Mouse (Mus musculus): Measurements from ENCODE around the gene Phldb1.
"Not testable (repeated sequence)": the region's sequence is repeated elsewhere in the genome, so short reads cannot be mapped to it uniquely, and the experiment has no call there.

Gene Phldb1

DNA sequence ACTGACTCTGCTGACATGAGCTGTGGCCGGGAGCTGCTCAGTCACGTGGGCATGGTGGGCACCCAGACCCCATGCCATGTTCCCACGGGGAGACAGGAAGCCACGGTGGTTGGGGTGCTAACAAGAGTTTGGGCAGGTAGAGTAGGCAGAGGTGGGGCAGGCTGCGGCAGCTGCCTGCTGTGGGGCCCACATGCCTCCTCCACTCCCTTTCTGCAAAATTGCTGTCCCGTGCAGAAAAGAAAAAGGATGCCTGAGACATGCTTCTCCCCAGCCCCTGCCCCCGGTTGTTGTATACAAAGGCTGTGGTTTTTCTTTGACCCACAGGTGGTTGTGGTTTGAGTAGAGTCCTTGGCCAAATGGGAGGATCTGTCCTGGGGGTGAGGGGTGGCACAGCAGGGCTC, 86.1 kb downstream of the Phldb1 start:
- DNase-seq, result no peak

DNA sequence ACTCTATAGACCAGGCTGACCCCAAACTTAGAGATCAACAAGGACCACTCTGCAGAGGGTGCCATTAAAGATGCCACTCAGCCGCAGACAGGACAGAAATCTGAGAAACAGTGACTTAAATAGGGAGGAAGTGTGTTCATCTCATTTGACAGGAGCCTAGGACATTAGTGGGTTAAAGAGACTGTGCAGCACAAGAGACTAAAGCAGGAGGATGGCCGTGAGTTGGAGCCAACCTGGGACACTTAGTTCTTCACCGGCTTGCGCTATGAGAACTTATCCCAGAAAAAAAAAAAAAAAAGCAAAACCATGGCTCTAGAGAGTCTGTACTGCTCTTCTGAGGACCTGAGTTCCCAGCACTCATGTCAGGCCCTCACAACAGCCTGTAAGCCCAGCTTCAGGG, 87.3 kb downstream of the Phldb1 start:
- no peak for DNase-seq

- no peak for DNase-seq
Measured at GRCm38 (mm10) chr9:44647026-44647425, 88.0 kb downstream of the Phldb1 start.

GRCm38 (mm10) chr9:44646366-44646765, 88.6 kb downstream of the Phldb1 start:
- no peak for DNase-seq

DNA sequence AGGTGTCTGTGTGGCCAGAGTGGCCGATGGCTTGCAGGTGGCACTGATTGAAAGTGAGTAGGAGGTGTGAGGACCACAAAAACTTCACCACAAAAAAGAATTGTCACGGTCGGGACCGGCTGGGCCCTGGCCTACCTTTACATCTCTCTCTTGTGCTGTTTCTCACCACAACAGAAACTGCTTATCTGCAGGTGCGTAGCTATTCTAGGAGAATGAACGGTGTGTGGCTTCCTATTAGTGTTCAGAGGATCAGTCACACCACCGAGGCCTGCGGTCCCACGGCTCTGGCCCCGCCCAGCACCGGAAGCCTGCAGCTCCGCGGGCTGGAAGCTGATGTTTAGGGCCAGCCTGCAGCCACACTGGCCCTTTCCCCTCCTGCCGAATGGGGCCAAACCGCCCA, 89.1 kb downstream of the Phldb1 start:
- no peak for DNase-seq

DNA sequence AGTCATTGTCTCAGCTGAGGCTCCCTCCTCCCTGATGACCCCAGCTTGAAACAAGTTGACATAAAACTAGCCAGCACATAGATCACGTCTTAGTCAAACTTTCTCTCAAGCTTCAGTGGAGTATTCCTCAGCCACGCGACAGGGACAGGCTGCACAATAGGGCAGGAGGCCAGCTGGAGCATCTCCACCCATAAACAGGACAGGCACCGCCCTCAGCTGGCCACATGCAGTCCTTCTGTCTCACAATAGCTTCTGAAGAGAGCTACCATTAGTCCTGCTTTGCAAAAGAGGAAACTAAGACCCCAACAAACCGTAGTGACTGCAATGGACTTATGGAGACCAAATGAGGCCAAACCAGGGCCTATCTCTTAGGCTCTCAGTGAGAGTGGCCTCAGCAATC, 89.5 kb downstream of the Phldb1 start:
- DNase-seq, result peak; percentile 52 to 66

DNA sequence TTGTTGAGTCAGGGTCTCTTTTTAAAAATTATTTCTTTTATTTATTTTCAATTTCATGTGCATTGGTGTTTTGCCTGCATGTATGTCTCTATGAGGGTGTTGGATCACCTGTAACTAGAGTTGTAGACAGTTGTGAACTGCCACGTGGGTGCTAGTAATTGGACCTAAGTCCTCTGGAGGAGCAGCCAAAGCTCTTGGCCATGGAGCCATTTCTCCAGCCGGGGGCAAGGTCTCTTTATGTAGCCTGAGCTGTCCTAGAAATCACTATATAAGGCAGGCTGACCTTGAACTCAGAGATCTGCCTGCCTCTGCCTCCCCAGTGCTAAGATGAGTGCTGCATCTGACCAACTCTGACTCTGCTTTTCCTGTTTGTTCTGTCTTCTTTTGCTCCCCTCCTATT, 90.8 kb downstream of the Phldb1 start:
- no peak for DNase-seq

DNA sequence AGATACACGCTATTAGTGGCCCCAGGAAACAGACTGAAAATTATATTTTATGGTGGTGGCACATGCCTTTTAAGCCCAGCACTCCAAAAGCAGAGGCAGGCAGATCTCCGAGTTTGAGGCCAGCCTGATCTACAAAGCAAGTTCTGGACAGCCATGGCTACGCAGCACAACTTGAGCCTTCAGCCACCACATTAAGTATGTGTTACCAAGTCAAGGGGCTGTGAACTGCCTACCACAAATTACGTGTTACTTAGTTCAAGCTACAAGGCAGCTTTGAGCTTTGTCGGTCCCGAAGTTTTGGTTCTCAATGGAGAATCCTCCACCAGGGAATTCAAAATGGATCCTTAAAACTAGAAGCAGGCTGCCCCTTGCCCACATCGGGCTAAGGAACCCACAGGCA, 91.9 kb downstream of the Phldb1 start:
- DNase-seq, result no peak

DNA sequence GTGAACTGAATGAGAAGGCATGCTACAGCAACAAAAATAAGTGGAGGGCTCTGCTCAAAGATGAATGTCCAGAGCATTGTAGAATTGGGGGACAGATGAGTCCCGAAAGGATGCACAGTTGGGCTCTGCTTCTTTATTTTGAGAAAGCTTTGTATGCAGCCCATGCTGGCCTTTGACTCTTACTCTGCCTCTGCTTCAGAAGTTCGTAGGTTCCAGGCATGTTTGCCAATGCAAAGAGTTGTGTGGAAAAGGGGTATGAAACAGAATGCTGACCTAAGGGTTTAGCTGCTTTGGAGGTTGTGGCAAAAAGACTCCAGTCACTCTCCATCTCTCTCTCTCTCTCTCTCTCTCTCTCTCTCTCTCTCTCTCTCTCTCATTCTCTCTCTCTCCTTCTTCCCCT, 93.4 kb downstream of the Phldb1 start:
- DNase-seq, result no peak

DNA sequence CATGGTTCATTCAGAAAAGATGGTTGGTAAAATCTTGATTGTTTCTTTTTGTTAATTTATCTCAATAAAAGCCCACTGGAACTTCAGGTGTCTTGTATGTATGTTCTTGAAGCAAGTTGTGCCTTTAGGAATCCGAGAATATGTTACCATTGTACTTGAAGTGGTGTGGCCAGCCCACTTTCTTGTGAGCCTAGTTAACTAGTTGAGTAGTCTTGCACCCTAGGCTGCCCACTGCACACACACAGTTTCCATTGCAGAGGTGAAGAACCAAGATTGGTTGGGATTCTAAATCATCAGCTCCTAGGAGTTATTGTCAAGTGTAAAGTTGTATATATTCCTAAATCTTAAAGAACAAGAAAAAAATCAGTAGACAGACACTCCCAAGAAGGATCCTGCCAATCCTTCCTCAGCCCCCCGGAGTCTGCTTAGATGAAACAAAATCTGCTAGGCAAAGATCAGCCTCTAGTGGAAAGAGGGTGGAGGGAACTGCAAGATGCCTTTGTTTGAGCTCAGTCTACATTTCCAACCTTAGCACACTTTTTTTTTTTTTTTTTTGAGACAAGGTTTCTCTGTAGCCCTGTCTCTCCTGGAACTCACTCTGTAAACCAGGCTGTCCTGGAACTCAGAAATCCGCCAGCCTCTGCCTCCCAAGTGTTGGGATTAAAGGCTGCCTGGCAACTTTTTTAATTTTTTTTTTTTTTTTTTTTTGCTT, 94.2 kb downstream of the Phldb1 start:
- no peak for DNase-seq

GRCm38 (mm10) chr9:44640028-44640427, 95.0 kb downstream of the Phldb1 start:
- DNase-seq, result not testable (repeated sequence)

GRCm38 (mm10) chr9:44638726-44639125, 96.3 kb downstream of the Phldb1 start:
- peak; percentile 40 to 43 for DNase-seq

- DNase-seq, result peak; percentile 38 to 47
Measured at GRCm38 (mm10) chr9:44637551-44638169, 97.3 kb downstream of the Phldb1 start.

Data from cerebellum, postnatal 36 days (tissue).